Mouse (Mus musculus): Measurements from ENCODE around the gene Klhdc1.
A peak's percentile ranks its signal among the peaks of the same experiment; 100 is the strongest.

The Klhdc1 gene

GRCm38 (mm10) chr12:69240876-69241275 lies at the start of gene Klhdc1:
Gene Klhdc1 (plus strand): TSS chr12:69241176.
- DNase-seq (ENCODE audit: low spot score in 2 of 2): no peak

- DNase-seq (ENCODE audit: low spot score in 2 of 2): no peak
Observed at GRCm38 (mm10) chr12:69191396-69191795, 49.6 kb upstream of the Klhdc1 start.

- no peak for DNase-seq (ENCODE audit: low spot score in 2 of 2)
Observed at GRCm38 (mm10) chr12:69192637-69193036, 48.3 kb upstream of the Klhdc1 start.

GRCm38 (mm10) chr12:69196444-69197377 lies 44.3 kb upstream of the Klhdc1 start, which contains the start of gene Gm49383:
Gene Gm49383 (minus strand): TSS chr12:69197104.
- peak in 1 of 2 experiments; percentile 63 for DNase-seq (ENCODE audit: low spot score in 2 of 2)

GRCm38 (mm10) chr12:69197378-69198163 lies 43.4 kb upstream of the Klhdc1 start:
- no peak for DNase-seq (ENCODE audit: low spot score in 2 of 2)

GRCm38 (mm10) chr12:69198164-69198535 lies 42.8 kb upstream of the Klhdc1 start, which contains the start of gene Dnaaf2:
Gene Dnaaf2 (minus strand): TSS chr12:69198429.
- DNase-seq (ENCODE audit: low spot score in 2 of 2): peak in 1 of 2 experiments; percentile 69

GRCm38 (mm10) chr12:69198985-69199384 lies 42.0 kb upstream of the Klhdc1 start:
- DNase-seq (ENCODE audit: low spot score in 2 of 2): no peak

GRCm38 (mm10) chr12:69204052-69204833 lies 36.7 kb upstream of the Klhdc1 start, which contains the start of gene Gm49384:
Gene Gm49384 (minus strand): TSS chr12:69204267.
- no peak for DNase-seq (ENCODE audit: low spot score in 2 of 2)

- no peak for DNase-seq (ENCODE audit: low spot score in 2 of 2)
Observed at GRCm38 (mm10) chr12:69207396-69207795, 33.6 kb upstream of the Klhdc1 start.

- no peak for DNase-seq (ENCODE audit: low spot score in 2 of 2)
Observed at GRCm38 (mm10) chr12:69207926-69208325, 33.0 kb upstream of the Klhdc1 start.

GRCm38 (mm10) chr12:69208520-69208919 lies 32.5 kb upstream of the Klhdc1 start:
- no peak for DNase-seq (ENCODE audit: low spot score in 2 of 2)

- DNase-seq (ENCODE audit: low spot score in 2 of 2): no peak
Observed at GRCm38 (mm10) chr12:69210056-69210979, 30.7 kb upstream of the Klhdc1 start.

- DNase-seq (ENCODE audit: low spot score in 2 of 2): no peak
Observed at GRCm38 (mm10) chr12:69211057-69211456, 29.9 kb upstream of the Klhdc1 start.

GRCm38 (mm10) chr12:69213186-69213777 lies 27.7 kb upstream of the Klhdc1 start:
- no peak for DNase-seq (ENCODE audit: low spot score in 2 of 2)

GRCm38 (mm10) chr12:69214393-69214792 lies 26.6 kb upstream of the Klhdc1 start:
- DNase-seq (ENCODE audit: low spot score in 2 of 2): no peak

GRCm38 (mm10) chr12:69215000-69215785 lies 25.8 kb upstream of the Klhdc1 start:
- DNase-seq (ENCODE audit: low spot score in 2 of 2): peak in 1 of 2 experiments; percentile 70

- DNase-seq (ENCODE audit: low spot score in 2 of 2): no peak
Observed at GRCm38 (mm10) chr12:69216587-69216986, 24.4 kb upstream of the Klhdc1 start.

- no peak for DNase-seq (ENCODE audit: low spot score in 2 of 2)
Observed at GRCm38 (mm10) chr12:69220613-69221277, 20.2 kb upstream of the Klhdc1 start.
